Mouse (Mus musculus): Measurements from ENCODE around the gene Rsph9.

Rsph9 gene

DNA sequence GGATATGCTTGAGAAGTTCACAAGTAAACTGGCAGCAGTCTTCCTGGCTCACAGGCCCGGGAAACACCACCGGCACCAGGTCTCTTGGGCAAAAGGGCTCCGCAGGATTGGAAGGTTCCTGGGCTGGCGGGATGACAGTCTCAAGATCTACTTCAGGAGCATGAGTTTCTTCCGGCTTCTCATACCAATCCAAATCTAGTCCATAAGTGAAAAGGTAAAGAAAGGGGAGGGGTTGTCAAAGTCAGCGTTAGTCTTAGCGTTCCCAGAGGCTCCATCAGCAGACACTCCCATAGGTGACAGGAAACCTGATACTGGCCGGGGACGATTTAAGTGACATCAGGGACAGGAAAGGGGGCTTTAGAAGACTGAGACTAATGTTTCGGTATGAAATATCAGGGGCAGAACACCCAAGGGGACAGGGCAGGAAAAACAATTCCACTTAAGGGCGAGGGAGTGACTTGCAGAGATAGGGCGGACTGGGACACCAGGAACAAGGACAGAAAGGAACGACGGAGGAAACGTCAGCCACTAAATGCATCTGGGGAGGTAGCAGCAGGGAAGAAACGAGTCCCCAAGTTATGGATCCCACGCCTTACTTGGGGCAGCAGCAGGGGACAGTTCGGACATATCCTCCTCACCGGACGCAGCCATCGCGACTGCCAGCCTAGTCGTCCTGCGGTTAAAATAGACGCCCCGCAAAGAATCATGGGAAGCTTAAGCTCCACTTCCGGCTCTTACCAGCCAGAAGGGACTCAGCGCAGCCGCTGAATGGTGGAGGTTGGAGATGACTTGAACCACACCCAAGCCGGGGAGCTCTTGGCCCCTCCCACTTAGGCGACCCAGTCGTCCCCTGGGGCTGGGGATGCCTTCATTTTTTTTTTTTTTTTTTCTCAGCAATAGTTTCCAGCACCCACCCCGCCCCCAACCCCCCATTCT is 9.1 kb upstream of the Rsph9 start, which contains the start of gene Mad2l1bp:
Mad2l1bp (minus strand) TSS at position 707 of the 936 bp plus-strand sequence.
- peak; percentile 92 for ATAC-seq (ENCODE audit: insufficient number of reproducible peaks, low FRiP score, low TSS enrichment)

GRCm38 (mm10) chr17:46139872-46140271 is 4.1 kb downstream of the Rsph9 start:
- no peak for ATAC-seq (ENCODE audit: insufficient number of reproducible peaks, low FRiP score, low TSS enrichment)

DNA sequence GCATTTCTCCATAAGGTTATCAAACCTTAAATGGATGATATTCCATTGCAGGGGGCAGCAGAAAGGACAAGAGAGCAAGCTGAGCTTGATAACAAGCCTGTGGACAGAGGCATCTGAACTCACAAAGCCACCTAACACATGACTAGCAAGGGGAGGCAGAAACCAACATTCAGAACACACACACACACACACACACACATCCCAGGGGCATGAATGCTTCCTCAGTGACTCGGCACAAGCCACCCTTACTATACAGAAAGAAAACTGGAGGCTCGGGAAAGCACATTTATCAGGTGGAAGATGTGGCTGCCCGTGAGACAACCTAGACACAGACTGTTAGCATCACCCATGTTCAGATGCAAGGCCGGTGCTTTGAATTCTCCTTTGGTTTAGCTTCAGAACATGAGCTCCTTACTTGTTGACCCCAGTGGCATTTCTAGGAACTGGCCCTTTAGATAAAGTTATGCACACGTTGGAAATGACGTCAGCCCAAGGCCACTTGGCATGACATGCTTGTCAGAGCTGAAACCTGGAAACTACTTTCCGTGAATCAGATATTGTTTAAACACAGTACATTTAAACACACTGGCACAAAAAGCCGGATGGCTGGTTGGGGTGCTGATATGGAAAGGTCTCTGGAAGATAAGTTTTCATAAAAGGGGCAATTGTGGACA is 5.3 kb downstream of the Rsph9 start:
- no peak for ATAC-seq (ENCODE audit: insufficient number of reproducible peaks, low FRiP score, low TSS enrichment)

DNA sequence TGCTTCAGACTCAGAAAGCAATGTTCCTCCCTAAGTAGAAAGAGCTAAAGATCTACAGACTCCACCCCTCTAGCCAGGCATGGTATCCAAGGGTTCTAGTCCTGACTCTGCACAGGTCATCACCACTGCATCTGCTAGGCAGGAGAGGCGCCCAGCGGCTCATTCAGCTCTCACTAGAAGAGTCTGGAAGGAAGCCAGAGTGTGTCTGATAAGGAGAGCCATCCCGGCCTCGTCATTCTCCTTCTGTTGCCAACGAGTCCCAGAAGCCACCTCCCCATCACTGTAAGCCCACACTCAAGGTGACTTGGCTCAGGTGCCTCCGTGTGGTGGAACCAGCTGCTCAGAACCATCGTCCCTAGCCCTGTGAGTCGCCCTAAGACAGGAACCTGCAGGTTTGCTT is 11.2 kb downstream of the Rsph9 start:
- no peak for ATAC-seq (ENCODE audit: insufficient number of reproducible peaks, low FRiP score, low TSS enrichment)

- peak; percentile 58; the same call in 1 of the 2 replicates for ATAC-seq (ENCODE audit: insufficient number of reproducible peaks, low FRiP score, low TSS enrichment)
These were observed 11.8 kb downstream of the Rsph9 start for GRCm38 (mm10) chr17:46132058-46132718.

DNA sequence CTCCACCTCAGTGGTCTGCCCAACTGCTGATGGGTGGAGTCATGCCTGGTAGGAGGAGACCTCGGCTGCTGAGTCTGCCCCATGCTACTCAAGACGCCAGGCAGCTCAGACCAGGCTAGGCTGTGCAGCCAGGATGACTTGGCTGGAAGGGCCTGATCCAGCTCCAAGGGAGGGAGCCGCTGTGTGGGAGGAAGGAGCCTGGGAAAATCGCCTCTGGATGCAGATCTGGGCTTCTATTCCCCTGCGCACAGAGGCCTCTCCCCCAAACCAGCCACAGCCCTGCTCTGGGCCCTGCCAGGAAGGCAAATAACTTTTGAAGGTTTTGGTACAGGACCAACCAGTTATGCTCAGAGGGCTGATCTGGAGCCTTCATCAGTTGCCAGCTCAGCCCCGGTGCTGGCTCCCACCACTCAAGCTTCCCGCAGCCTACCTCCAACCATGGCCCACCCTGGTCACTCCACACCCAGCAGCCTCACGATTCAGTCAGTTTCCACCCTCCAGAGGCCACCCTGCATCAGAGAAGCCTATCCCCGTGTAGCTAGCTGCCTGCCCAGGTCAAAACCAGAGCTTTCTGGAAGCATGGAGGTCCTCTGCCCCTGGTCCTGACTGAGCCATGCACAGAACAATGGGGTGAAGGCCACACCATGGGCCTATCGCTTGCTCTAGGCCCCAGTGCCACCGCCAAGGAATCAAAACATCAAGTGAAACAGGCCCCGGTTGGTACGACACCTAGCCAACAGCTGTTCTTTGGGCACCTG is 14.1 kb downstream of the Rsph9 start:
- ATAC-seq (ENCODE audit: insufficient number of reproducible peaks, low FRiP score, low TSS enrichment): no peak

DNA sequence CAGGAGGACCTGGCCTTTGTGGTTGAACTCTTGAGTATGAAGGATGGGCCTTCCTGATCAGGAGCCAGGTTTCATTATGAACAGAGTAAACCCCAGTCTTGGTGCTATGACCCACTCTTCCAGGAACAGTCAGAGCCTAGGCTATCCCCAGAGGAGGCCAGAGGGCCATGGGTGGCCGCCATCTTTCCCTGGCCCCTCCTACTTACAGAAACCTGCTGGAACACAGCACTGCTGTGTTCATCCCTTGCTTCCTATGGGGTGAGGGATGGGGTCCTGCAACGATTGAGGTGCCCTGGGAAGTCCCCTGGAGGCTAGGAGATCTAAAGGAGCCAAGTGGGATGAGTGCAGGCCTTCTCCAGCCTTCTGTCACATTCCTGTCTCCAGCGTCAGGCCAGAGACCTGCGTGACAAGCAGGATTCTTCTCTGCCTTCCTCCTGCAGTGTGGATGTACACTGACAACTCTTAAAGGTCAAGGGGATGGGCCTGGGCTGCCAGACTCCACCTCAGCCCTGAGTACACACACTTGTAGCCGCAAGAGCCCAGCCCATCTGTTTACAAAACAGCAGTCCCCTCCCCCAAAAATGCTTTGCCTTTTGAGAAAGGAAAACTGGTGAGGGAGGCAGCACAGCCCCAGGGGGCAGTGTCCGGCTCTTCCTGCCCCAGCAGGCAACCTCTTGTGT is 16.1 kb downstream of the Rsph9 start:
- no peak for ATAC-seq (ENCODE audit: insufficient number of reproducible peaks, low FRiP score, low TSS enrichment)

- ATAC-seq (ENCODE audit: insufficient number of reproducible peaks, low FRiP score, low TSS enrichment): no peak
These were observed 17.4 kb downstream of the Rsph9 start for GRCm38 (mm10) chr17:46126608-46127007.

DNA sequence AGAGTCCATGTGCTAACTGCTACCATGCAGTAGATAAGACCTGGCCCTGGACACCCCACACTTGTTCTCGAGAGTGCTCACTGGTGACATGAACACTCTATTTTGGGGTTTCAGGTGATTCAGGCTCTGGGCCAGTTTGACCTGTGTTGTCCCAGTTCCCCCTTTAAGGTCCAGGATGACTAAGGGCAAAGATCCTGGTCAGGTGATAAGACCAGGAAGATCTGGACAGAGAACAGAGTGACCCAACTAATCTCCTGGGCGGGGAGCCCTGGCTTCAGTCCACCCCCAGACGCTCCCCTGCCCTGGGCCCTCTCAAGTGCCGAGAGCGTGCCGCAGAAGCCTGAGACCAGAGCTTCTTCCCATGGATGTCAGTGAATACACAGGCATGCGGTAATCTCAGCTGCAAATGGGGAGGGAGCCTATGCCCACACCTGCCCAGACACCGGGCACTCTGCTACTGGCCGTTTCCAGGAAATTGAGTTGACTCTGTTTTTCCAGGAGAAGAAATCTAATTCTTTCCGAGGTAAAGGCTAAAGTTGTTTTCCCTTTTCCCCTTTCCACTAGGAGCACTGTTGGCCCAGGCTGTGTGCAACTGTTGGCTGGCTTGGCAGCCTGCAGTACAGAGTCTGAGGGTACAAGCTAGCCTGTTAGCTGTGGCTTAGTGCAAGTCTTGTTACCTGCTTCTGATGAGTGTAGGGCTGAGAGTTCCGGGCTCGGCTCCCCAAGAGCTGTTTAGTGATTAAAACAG is 19.9 kb downstream of the Rsph9 start:
- no peak for ATAC-seq (ENCODE audit: insufficient number of reproducible peaks, low FRiP score, low TSS enrichment)

DNA sequence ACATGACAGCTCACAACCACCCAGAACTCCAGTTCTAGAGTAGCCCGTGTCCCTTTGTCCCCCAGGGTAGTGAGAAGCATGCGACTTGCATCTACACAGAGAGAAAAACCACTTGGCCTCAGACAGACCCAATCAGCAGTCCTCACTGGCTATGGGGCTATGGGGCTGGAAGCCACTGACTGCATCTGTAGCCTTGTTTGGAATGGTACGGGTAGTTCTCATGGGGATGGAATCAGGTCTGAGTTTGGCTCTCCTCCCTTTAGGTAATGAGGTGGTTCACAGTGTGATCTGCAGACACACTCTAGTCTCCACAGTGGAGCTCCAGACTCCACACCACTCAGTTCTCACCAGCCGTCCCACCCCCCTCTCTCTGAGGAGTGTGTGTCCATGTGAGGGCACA is 20.7 kb downstream of the Rsph9 start:
- no peak for ATAC-seq (ENCODE audit: insufficient number of reproducible peaks, low FRiP score, low TSS enrichment)

DNA sequence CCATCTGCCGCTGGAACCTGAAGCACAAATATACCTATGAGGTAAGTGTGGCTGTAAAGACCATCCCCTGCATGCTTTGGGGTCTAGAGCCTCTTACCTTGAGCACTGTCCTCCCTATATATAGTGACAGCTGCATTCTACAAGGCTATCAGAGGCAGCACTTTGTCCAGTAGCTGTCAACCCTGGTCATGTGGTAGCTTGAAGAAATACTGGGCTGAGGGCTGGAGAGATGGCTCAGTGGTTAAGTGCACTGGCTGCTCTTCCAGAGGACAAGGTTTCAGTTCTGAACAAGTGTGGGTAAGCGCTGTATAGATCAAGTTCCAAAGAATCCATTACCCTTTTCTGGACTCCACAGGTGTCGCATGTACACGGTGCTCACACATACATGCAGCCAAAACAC is 21.2 kb downstream of the Rsph9 start:
- no peak for ATAC-seq (ENCODE audit: insufficient number of reproducible peaks, low FRiP score, low TSS enrichment)

DNA sequence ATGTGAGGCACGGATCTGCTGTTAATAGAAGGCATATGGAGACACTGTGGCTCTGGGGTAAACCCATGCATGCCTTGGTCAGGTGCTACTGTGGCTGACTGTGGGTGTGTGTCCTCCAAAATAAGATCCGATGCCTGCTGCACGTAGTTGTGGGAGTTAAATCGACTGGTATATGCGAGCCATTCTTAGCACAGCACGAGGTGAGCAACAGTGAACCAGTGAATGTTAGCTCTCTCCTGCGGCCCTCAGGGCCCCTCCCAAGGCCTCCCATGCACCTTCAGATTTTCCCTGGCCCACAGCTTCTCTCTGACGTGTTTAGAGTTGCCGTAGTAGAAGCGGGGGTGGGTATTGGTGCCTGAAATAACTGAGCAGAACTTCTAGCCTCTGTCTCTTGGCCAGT is 24.4 kb downstream of the Rsph9 start:
- ATAC-seq (ENCODE audit: insufficient number of reproducible peaks, low FRiP score, low TSS enrichment): no peak

DNA sequence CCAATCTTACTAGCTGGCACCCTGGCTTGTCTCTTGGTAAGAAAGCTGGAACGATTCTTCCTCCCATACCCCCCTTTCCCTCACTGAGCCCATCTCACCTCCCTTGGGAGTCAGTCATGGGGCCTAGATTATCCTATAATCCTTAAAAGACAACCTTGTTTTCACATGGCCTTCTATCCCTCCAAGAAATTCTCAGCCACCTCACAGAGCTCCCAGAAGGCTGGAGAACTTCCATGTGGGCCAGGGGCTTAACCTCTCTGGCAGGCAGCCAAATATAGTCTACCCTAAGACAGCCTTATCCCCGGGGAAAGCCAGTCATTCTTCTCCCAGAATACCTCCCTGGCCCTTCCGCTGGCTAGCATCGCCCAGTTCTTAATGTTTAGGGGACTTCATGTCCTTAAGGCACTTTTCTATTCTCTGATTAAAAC is 25.6 kb downstream of the Rsph9 start:
- ATAC-seq (ENCODE audit: insufficient number of reproducible peaks, low FRiP score, low TSS enrichment): no peak

DNA sequence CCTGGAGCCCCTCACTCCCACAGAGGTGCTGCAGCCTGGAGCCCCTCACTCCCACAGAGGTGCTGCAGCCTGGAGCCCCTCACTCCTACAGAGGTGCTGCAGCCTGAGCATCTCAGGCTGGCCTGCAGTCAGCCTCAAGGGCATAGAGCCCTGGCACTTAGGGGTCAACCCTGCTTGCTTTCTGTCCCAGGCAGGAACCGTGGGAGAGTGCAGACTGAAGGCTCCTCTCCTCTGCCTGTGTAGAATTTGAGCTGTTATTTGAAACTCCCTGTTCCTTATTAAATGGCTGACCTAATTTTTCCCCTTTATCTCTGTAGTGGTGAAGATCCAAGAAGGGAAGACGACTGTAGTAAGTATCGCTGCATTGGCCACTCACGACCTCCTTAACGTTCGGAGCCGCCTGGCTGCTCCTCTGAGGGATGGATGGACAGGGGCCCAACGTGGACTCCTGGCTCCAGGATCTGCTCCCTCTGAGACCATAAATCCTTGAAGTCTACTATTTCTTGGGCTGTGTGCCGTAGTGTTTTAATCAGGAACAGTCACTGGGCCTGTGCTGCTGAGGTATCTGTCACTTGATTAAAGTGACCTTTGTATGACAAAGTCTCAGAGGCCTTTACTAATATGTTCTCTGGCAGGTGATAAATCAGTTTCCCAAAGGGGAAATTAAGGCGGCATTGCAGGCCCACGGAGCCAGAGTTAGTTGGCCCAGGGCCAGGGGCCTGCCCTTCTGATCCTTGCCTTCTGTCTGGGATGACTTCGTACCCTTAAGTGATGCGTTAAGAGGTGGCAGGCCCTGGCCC is 26.2 kb downstream of the Rsph9 start:
- no peak for ATAC-seq (ENCODE audit: insufficient number of reproducible peaks, low FRiP score, low TSS enrichment)

- no peak for ATAC-seq (ENCODE audit: insufficient number of reproducible peaks, low FRiP score, low TSS enrichment)
These were observed 27.1 kb downstream of the Rsph9 start for GRCm38 (mm10) chr17:46116881-46117280.

DNA sequence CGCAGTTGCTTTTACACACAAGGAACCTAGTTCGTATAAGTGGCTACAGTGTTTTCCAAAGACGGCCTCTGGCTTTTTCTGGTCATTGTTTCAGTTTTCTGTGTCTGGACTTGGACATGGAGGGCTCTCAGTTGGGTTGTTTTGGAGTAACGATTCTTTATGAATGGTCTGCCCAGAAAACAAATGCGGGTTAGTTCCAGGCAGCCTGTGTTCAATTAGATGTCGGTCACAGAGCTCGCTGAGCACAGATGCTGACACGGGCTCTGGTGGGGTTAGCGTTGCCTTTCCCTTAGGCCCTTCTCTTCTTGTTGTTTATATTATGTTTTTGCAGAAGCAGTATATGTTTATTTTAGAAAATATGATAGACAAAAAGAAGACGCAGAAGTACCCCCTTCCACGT is 27.9 kb downstream of the Rsph9 start:
- ATAC-seq (ENCODE audit: insufficient number of reproducible peaks, low FRiP score, low TSS enrichment): no peak

DNA sequence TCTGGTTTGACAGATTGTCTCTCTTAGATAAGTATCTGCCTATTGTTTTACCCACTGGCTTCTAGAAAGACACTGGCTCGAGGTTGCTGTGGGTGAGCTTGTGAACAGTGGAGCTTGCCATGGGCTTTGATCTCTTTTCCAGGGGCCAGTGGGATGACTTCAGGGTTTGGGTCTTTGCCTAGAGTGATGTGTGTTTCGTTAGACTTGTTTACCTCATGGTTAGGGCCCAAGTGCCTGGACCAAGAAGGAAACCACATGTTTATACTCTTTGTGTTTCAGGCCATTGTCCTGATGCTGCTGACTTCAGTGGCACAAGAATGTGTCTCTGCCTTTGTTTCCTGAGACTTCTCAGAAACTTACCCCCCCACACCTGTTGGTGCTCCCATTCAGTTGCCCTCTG is 28.5 kb downstream of the Rsph9 start:
- no peak for ATAC-seq (ENCODE audit: insufficient number of reproducible peaks, low FRiP score, low TSS enrichment)

All from cerebellum, adult (tissue).